Mouse (Mus musculus) cerebral cortex, adult 2 months (tissue): ENCODE data around the gene B4galnt2.

Experiments used
- WGBS: fragments of 180-500 bp; shearing (Covaris S2); methylation state at CpG from one replicate; pipeline ENCODE4 v1.1.7; 2018; 5-methylcytosine and 5-hydroxymethylcytosine counted together

The B4galnt2 gene

GRCm38 (mm10) chr11:95896446-95897179, 18.1 kb downstream of the B4galnt2 start:
- WGBS, result 80% methylated on average over 14 of the region's 14 CpGs

- 56% methylated on average over 2 of the region's 2 CpGs for WGBS
Observed at GRCm38 (mm10) chr11:95890462-95891051, 24.1 kb downstream of the B4galnt2 start.

- WGBS, result 92% methylated on average over 2 of the region's 2 CpGs
Observed at GRCm38 (mm10) chr11:95879861-95880260, 34.8 kb downstream of the B4galnt2 start.

- WGBS, result 22% methylated on average over 7 of the region's 7 CpGs
Observed at GRCm38 (mm10) chr11:95876296-95876695, 38.4 kb downstream of the B4galnt2 start.

GRCm38 (mm10) chr11:95875804-95876203, 38.9 kb downstream of the B4galnt2 start:
- WGBS, result 33% methylated on average over 9 of the region's 9 CpGs

- WGBS, result 74% methylated on average over 6 of the region's 6 CpGs
Observed at GRCm38 (mm10) chr11:95869918-95870470, 44.7 kb downstream of the B4galnt2 start.

GRCm38 (mm10) chr11:95869442-95869841, 45.2 kb downstream of the B4galnt2 start:
- WGBS, result 92% methylated on average over 4 of the region's 4 CpGs

- 90% methylated on average over 8 of the region's 8 CpGs for WGBS
Observed at GRCm38 (mm10) chr11:95861397-95861796, 53.3 kb downstream of the B4galnt2 start.

GRCm38 (mm10) chr11:95860071-95860490, 54.6 kb downstream of the B4galnt2 start:
- 41% methylated on average over 3 of the region's 3 CpGs for WGBS

GRCm38 (mm10) chr11:95859468-95859855, 55.2 kb downstream of the B4galnt2 start:
- under 1% methylated on average over 35 of the region's 35 CpGs for WGBS

- under 1% methylated on average over 58 of the region's 58 CpGs for WGBS
Observed at GRCm38 (mm10) chr11:95858528-95859467, 55.9 kb downstream of the B4galnt2 start.

GRCm38 (mm10) chr11:95857716-95858527, 56.8 kb downstream of the B4galnt2 start:
- 19% methylated on average over 21 of the region's 21 CpGs for WGBS

- WGBS, result 91% methylated on average over 4 of the region's 4 CpGs
Observed at GRCm38 (mm10) chr11:95857306-95857705, 57.4 kb downstream of the B4galnt2 start.

GRCm38 (mm10) chr11:95853684-95854083, 61.0 kb downstream of the B4galnt2 start:
- 55% methylated on average over 5 of the region's 5 CpGs for WGBS

GRCm38 (mm10) chr11:95850898-95851297, 63.8 kb downstream of the B4galnt2 start:
- 78% methylated on average over 2 of the region's 2 CpGs for WGBS

- WGBS, result 74% methylated on average over 4 of the region's 4 CpGs
Observed at GRCm38 (mm10) chr11:95844935-95845334, 69.8 kb downstream of the B4galnt2 start.

- 74% methylated on average over 6 of the region's 6 CpGs for WGBS
Observed at GRCm38 (mm10) chr11:95843421-95843950, 71.2 kb downstream of the B4galnt2 start.

- WGBS, result 70% methylated on average over 5 of the region's 5 CpGs
Observed at GRCm38 (mm10) chr11:95842953-95843352, 71.7 kb downstream of the B4galnt2 start.

- 33% methylated on average over 11 of the region's 11 CpGs for WGBS
Observed at GRCm38 (mm10) chr11:95842074-95842681, 72.5 kb downstream of the B4galnt2 start, which contains the start of gene Abi3. TSS of gene Abi3 (minus strand) at chr11:95842476.

GRCm38 (mm10) chr11:95841498-95841830, 73.2 kb downstream of the B4galnt2 start:
- WGBS, result 69% methylated on average over 10 of the region's 10 CpGs
